8 mouse cellular contexts compared by ENCODE assay signal in genomic region chr1:143702741-143703262, GRCm38 (mm10). TPM values are rescaled to one million over a fixed set of nuclear protein-coding genes. Genes with fewer than 3 reads are reported as not detected.
DNase-seq lines count a peak whose midpoint lies in the region; ATAC-seq and TF ChIP-seq lines count a peak whose summit lies in the region.

Cdc73 (minus strand) TSS chr1:143702893.

- no peaks in the 10 kb centered on the region; the same call in 1 of the 2 replicates for H3K79me2 ChIP-seq in heart, adult 2 months (replicated peaks; ENCODE audit: control insufficient read depth, insufficient read depth, low read length)

- peaks cover 8% of the 10 kb centered on the region for H3K36me3 ChIP-seq in embryonic facial prominence, embryonic 13.5 days
- H3K36me3 ChIP-seq in heart, adult 2 months (ENCODE audit: control insufficient read depth, insufficient read depth, low read length), result peaks cover 11% of the 10 kb centered on the region
- H3K36me3 ChIP-seq in limb, embryonic 12.5 days, result peaks cover 7% of the 10 kb centered on the region
- 0 out of 2 replicates have a peak, but pooled peaks cover 5% of the 10 kb centered on the region for H3K36me3 ChIP-seq in midbrain, embryonic 14.5 days (ENCODE audit: control insufficient read depth, insufficient read depth, low read length)

- H3K9me3 ChIP-seq in embryonic facial prominence, embryonic 13.5 days, result no peaks in the 10 kb centered on the region
- no peaks in the 10 kb centered on the region for H3K9me3 ChIP-seq in limb, embryonic 12.5 days
- no peaks in the 10 kb centered on the region for H3K9me3 ChIP-seq in midbrain, embryonic 14.5 days (ENCODE audit: control insufficient read depth, low read length)

- ATAC-seq in embryonic facial prominence, embryonic 13.5 days (ENCODE audit: insufficient number of reproducible peaks, insufficient read depth, low FRiP score, low TSS enrichment, low read depth), result peak; percentile 99
- ATAC-seq in limb, embryonic 12.5 days (ENCODE audit: insufficient number of reproducible peaks, insufficient read depth, low FRiP score, low TSS enrichment, low read depth), result peak; percentile 99
- ATAC-seq in midbrain, embryonic 14.5 days (ENCODE audit: low FRiP score, low TSS enrichment), result peak; percentile 99

- H3K9ac ChIP-seq in embryonic facial prominence, embryonic 13.5 days, result peak within 1 kb of the TSS; percentile 92
- peak within 1 kb of the TSS; percentile 97 for H3K9ac ChIP-seq in heart, adult 2 months (ENCODE audit: low read depth, low read length)
- H3K9ac ChIP-seq in limb, embryonic 12.5 days (replicated peaks), result peak within 1 kb of the TSS; percentile 89
- peak within 1 kb of the TSS; percentile 84 for H3K9ac ChIP-seq in midbrain, embryonic 14.5 days (replicated peaks; ENCODE audit: low read length)

- peak; percentile 72 for TF ChIP-seq CTCF in heart, adult 2 months (IDR thresholded peaks at IDR 0.05)

- peak within 1 kb of the TSS; percentile 63 for H3K4me2 ChIP-seq in embryonic facial prominence, embryonic 13.5 days
- peak within 1 kb of the TSS; percentile 65 for H3K4me2 ChIP-seq in limb, embryonic 12.5 days
- H3K4me2 ChIP-seq in midbrain, embryonic 14.5 days (ENCODE audit: low read length), result peak within 1 kb of the TSS; percentile 80

- no peak for TF ChIP-seq EP300 in heart, adult 2 months (IDR thresholded peaks at IDR 0.05; ENCODE audit: insufficient read depth, low read depth, low read length)

- under 1% methylated on average over 46 of the region's 74 CpGs for WGBS in embryonic facial prominence, embryonic 13.5 days
- WGBS in heart, adult 2 months, result under 1% methylated on average over 71 of the region's 74 CpGs
- under 1% methylated on average over 66 of the region's 74 CpGs for WGBS in limb, embryonic 12.5 days
- WGBS in midbrain, embryonic 14.5 days, result under 1% methylated on average over 74 of the region's 74 CpGs

- peak; percentile 87 for DNase-seq in 416B (ENCODE audit: low read depth)
- DNase-seq in adrenal gland, postnatal 4 days (ENCODE audit: low spot score in 2 of 2), result peak; percentile 79 to 87
- peak; percentile 95 to 96 for DNase-seq in heart, adult 2 months
- DNase-seq in kidney, adult 8-10 months, result peak; percentile 88 to 93
- peak; percentile 96 for DNase-seq in midbrain, embryonic 14.5 days
- peak; percentile 90 for DNase-seq in spleen, adult 12 weeks (ENCODE audit: low spot score)

- TF ChIP-seq POLR2A in heart, adult 2 months (IDR thresholded peaks at IDR 0.05; ENCODE audit: insufficient read depth, low read depth, low read length), result peak; percentile 53

- peak within 1 kb of the TSS; percentile 86 for H3K4me3 ChIP-seq in embryonic facial prominence, embryonic 13.5 days
- H3K4me3 ChIP-seq in heart, adult 2 months, result peak within 1 kb of the TSS; percentile 91
- H3K4me3 ChIP-seq in limb, embryonic 12.5 days (replicated peaks), result peak within 1 kb of the TSS; percentile 73
- H3K4me3 ChIP-seq in midbrain, embryonic 14.5 days (replicated peaks; ENCODE audit: low read depth, low read length), result peak within 1 kb of the TSS; percentile 92

- H3K27me3 ChIP-seq in embryonic facial prominence, embryonic 13.5 days, result no peaks in the 10 kb centered on the region
- H3K27me3 ChIP-seq in heart, adult 2 months (ENCODE audit: control insufficient read depth, insufficient read depth, low read length), result no peaks in the 10 kb centered on the region
- no peaks in the 10 kb centered on the region for H3K27me3 ChIP-seq in limb, embryonic 12.5 days
- no peaks in the 10 kb centered on the region for H3K27me3 ChIP-seq in midbrain, embryonic 14.5 days (ENCODE audit: control insufficient read depth, insufficient read depth, low read length)

- peaks cover 6% of the 10 kb centered on the region for H3K4me1 ChIP-seq in embryonic facial prominence, embryonic 13.5 days
- no peaks in the 10 kb centered on the region; the same call in 1 of the 2 replicates for H3K4me1 ChIP-seq in heart, adult 2 months (ENCODE audit: control insufficient read depth, insufficient read depth, low read length)
- H3K4me1 ChIP-seq in limb, embryonic 12.5 days (replicated peaks), result 0 out of 2 replicates have a peak, but pooled peaks cover 5% of the 10 kb centered on the region
- H3K4me1 ChIP-seq in midbrain, embryonic 14.5 days (ENCODE audit: control insufficient read depth, insufficient read depth, low read length), result peaks cover 10% of the 10 kb centered on the region; the same call in 1 of the 2 replicates

- peak within 1 kb of the TSS; percentile 92 for H3K27ac ChIP-seq in embryonic facial prominence, embryonic 13.5 days
- peak within 1 kb of the TSS; percentile 90 for H3K27ac ChIP-seq in heart, adult 2 months
- peak within 1 kb of the TSS; percentile 89 for H3K27ac ChIP-seq in limb, embryonic 12.5 days
- peak within 1 kb of the TSS; percentile 92 for H3K27ac ChIP-seq in midbrain, embryonic 14.5 days (replicated peaks; ENCODE audit: low read depth, low read length)

- intact Hi-C loops in heart, adult 2 months (cut with DNase I), result loop anchor here (1.0 to 5.0 kb wide), 3 partner anchors 36 to 304 kb away; partner anchors contain the start of genes Trove2 and Uchl5

RNA-seq across cellular contexts. Expression of gene Cdc73, which starts in this region (rescaled TPM):
- 10 to 100 TPM; 85.2 to 91.6 TPM for total RNA-seq in adrenal gland, postnatal 4 days (2021)
- 28.0 and 29.0 TPM in 2 replicates for polyA plus RNA-seq in embryonic facial prominence, embryonic 13.5 days (2015; fragmentation: Nextera tagmentation; extraction: Ambion mirVana)
- total RNA-seq in heart, adult 2 months (2021), result 10 to 100 TPM; 49.2 to 57.9 TPM
- polyA plus RNA-seq in heart, adult 2 months (2012; rRNA removed), result 2.8 and 7.6 TPM in 2 replicates
- 33.7 and 39.7 TPM in 2 replicates for polyA plus RNA-seq in limb, embryonic 12.5 days (2016; fragmentation: Nextera tagmentation; extraction: Ambion mirVana)
- polyA plus RNA-seq in midbrain, embryonic 14.5 days (2014; fragmentation: Nextera tagmentation; extraction: Ambion mirVana), result 17.1 and 20.6 TPM in 2 replicates

Comparison
In these comparisons a context has a peak if more than half of its experiments do, and no peak if none do; other contexts are left out.
1. Peak in every context shown above with its lines: DNase-seq, ATAC-seq, H3K4me3 ChIP-seq and H3K27ac ChIP-seq.